Mouse (Mus musculus): ENCODE measurements around the gene Cfap97d2. TPM values are rescaled to one million over a fixed set of nuclear protein-coding genes. Genes with fewer than 3 reads are reported as not detected.
"Not testable (repeated sequence)": the region's sequence is repeated elsewhere in the genome, so short reads cannot be mapped to it uniquely, and the experiment has no call there.

Cfap97d2 gene
- total RNA-seq, 2 experiments from 2014 or later: not detected

DNA sequence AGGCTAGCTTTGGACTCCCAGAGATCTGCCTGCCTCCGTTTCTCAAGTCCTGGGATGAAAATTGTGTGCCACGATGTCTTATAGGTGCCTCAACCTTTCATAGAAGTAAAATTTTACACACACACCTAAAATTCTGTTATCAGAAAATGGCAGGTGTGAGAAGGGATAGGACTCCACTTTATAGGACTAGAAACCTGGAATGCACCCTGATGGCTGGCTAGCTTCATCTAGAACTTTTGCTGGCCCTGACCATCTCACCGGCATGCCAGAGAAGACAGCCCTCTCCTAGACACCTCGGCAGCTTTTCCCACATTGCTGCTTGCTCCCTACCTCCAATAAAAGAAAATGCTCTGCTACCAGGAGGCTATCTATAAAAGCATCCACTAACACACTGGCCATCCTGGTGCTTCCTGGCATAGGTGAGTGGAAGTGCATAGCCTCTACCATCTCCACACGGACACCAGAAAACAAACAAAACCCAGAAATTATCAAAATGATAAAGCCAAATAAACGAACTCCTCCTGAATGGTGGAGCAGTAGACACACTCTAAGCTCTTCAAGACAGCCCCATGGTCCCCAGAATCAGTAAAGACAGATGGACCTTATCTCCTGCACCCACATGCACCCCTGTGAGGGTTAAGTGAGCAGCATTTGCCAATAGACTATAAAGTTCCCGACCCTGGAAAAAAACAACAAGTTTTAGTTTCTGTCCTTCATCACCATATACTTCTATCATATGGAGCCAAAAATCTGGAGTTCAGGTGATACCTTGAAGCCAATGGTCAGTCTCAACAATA lies 35.3 kb downstream of the Cfap97d2 start:
- no peak for DNase-seq (ENCODE audit: low spot score in 2 of 2)

DNA sequence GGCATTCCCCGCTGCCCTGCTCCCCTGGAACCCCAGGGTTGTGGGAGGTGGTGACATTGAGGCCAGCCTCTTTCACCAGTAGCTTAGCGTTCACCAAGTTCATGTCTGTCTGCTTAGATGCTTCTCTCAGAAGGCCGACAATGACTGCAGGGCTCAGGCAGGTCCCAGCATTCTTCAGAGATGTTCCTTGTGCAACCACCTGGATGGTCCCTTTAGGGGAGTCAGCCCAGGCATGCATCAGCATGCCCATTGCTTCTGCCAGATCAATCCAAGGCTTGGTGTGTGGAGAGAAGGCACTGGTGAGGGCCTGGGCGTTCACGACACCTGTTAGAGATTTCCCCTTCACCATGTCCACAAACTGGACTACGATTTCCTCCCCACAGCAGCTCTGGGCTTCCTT lies 40.5 kb downstream of the Cfap97d2 start:
- DNase-seq (ENCODE audit: low spot score in 2 of 2): not testable (repeated sequence)

DNA sequence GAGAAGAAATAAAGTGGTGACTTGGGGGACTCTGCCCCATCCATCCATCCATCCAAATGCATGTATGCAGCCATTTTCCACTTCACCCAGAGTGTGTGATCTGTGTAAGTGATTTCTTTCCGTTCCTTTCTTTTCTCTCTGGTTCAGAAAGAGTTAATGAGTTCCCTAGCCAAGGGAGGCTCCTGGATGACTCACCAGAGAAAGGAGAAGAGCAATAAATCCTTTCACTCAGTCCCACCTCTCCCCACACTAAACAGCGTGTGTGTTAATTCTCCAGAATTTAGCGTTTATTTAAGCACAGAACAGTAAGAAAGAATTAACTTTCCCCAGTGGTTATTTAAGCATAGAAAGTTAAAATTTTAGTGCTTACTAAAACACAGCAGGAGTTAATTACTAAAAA lies 41.9 kb downstream of the Cfap97d2 start:
- no peak for DNase-seq (ENCODE audit: low spot score in 2 of 2)

DNA sequence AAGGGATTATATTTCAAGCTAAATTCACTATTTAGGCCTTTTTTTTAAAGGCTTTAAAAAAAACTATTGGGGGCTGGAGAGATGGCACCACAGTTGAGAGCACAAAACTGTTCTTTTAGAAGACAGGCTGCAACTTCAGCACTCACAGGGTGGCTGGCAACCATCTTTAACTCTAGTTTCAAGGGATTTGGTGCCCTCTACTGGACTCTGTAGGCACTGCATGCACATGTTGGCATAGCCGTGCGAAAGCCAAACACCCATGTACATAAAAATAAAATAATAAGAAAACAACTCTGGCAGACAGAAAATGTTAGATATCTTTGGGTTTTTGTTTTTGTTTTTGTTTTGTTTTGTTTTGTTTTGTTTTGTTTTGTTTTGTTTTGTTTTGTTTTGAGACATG lies 48.0 kb downstream of the Cfap97d2 start:
- DNase-seq (ENCODE audit: low spot score in 2 of 2): peak; percentile 60 to 82

DNA sequence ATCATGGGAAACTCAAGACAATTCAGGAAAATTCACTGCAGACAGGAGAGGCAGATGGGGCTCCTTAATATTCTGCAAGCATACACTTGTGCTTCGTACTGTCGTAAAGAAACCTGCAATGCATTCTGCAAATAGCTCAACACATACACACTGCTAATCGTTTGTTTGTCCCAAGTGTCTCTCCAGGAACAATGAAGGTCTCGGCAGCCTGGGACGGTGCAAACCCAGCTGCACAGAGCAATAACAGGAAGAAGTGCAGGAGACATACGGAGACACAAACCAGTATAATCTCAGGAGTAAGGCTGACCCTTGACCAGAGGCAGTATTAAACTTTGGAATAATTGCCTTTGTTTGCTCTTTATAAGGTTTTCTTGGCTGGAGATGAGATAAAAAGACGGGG lies 50.8 kb downstream of the Cfap97d2 start:
- DNase-seq (ENCODE audit: low spot score in 2 of 2): no peak

DNA sequence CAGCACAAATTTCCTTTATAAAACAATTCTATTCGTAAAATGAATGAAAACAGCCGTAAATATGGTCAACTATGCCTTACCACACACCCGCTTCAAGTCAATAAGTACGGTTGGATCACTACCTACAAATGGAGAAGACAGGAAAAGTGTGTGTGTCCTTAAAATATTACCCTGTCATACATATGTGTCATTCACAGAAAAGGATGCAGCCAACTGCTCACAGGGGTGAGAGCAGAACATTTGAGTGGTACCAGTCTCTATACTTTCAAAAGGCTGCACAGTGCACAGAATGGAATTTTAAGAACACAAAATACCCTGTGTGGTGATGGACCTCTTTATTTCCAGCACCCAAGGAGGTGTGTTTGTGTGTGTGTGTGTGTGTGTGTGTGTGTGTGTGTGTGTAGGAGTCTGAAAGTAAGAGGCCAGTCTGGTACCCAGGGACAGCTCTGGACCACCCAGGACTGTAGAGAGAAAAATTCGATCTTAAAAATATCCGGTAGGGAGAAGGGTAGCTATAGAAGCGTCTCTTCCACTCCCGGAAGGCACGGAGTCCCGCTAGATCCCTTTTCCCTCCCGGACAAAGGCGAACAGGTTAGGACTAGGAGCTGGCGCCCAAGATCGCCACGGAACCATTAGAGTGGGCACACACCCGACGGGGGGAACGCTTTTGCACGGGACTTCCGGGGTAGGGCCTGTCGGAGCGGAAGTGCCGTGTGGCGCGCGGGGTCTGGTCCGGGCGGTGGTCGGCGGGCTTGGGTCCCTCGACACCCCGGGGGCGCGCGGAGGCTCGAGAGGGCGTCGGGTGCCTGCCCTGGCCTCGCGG lies 51.5 kb downstream of the Cfap97d2 start, which contains the start of gene Cdc16:
TSS of gene Cdc16 (plus strand) at position 695 of the 823 bp plus-strand sequence.
- DNase-seq (ENCODE audit: low spot score in 2 of 2): peak; percentile 83 to 91

DNA sequence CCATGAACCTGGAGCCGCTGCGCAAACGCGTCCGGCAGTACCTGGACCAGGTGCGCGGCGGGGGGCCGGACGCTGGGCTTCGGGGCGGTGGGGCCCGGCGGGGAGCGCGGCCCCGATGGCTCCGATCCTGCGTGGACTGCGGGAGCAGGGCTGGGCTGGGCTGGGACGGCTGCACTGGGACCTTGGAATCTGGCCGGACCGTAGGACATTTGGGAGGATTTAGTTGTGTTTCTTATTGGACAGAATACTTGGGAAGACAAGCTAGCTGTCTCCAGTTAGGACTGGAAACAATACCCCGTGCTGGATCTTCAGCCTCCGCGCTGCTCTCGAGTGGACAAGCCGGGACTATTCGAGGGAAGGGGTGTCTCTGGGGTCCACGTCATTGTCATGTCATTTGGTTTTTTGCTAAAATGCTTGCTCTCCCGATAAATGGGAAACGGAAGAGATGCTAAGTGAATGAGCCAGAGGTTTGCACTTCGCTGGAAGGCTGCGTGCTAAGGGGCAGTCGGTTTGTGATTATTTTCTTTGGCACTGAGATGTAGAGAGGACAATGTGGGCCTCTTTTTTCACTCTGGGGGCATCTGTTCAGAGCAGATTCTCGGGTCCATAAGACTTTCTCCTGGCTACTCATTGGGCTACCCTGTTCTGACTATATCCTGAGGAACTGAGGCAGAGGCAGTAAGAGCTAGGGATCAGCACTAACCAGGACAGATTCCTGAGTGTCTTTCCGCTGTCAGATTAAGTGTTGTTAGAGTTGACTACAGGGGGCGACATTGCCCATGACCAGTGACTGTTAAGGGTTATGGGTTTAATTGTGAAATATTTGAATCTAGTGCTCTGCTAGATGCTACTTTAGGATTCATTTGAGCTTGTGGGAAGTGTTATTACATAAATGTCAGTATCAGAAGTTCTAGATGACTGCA lies 52.4 kb downstream of the Cfap97d2 start:
- DNase-seq (ENCODE audit: low spot score in 2 of 2): peak in 1 of 2 experiments; percentile 46

DNA sequence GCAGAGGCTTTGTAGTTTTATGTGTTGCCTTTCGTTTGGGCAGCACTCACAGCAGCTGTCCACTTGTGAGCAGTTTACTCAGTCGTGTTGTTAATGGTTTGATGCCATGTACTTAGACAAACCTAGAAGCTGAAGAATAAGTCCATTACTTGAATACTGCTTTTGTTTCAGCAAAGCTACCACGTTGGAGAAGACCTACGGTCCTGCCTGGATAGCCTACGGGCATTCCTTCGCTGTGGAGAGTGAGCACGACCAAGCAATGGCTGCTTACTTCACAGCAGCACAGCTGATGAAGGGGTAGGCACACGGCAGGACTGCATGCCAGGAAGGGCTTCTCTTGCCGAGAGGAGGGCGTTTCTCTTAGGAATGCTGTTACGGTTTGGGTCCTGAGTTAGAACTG lies 63.5 kb downstream of the Cfap97d2 start:
- no peak for DNase-seq (ENCODE audit: low spot score in 2 of 2)

DNA sequence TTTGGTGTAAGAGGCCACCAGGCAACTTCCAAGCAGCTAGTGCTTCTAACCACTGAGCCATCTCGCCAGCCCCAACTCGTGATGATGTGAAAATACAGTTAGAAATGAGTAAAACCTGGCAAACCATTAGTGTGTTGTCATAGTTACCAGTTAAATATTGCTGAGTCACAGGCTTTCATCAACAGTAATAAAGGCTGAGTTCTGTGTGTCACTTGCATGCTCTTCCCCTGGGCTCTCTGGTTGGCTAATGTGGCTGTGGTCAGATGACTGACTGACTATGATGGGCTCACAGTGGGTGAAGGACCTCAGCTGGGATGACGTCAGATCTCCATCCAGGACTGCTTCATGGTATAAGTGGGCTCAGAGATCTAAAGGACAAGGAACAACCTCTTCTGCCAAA lies 74.8 kb downstream of the Cfap97d2 start:
- DNase-seq (ENCODE audit: low spot score in 2 of 2): no peak

DNA sequence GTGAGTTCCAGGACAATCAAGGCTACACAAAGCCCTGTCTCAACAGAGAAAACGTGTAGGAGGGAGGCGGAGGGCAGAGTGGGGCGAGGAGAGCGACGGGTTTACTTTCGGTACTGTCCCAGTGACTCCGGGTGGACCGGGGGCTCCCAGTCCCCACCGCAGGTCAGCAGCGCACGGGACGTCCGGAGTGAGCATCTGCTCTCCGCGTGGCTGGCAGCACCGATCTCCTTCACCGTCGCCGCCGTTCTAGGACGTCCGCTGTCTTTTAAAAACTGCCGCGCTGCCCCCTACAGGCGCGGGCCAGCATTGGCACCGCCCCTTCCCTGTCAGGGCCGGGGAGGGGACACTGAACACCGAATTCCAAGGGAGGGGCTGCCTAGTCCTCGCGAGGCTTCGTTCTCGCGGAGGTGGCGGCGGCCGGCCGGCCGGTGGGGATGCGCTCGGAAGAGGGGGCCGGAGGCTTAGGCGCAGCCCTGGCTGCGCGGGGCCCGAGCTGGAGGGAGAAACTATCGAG lies 79.6 kb downstream of the Cfap97d2 start, which contains the start of gene Upf3a:
TSS of gene Upf3a (plus strand) at position 366 of the 514 bp plus-strand sequence.
- DNase-seq (ENCODE audit: low spot score in 2 of 2): peak; percentile 82 to 89

DNA sequence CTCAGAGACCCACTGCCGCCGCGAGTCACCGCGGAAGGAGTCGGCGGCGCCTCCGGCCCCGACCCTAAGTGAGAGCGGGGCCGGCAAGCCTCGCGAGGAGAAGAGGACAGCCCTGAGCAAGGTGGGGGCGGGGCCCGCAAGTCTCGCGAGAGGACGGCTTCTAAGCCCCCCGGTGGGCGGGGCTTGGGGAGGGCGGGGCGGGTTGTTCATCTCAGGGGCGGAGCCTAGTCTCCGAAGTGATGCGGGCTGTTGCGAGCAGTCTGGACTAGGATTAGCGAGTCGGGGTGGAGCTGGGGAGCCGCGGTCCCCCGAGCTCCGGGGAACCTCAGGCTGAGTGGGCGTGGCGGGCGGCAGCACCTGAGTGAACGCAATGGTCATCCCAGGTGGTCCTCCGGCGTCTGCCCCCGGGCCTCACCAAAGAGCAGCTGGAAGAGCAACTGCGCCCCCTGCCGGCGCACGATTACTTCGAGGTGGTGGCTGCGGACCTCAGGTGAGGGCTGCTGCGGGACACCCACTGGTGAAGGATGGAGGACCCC lies 80.1 kb downstream of the Cfap97d2 start:
- peak; percentile 99 for DNase-seq (ENCODE audit: low spot score in 2 of 2)

DNA sequence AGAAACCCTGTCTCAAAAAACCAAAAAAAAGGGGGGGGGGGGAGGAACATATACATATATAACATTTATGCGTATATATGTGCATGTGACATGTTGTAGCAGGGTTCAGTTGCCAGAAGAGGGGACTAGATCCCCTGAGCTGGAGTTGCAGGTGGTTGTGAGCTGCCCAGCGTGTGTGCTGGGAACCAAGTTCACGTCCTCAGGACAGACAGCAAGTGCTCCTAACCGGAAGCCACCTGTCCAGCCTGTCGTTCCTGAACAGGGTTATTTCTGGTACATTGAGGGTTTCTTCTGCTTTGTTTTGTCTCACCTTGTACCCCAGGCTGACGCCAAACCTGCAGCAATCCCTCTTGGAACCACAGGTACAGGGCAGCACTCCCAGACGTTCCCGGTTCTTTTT lies 83.9 kb downstream of the Cfap97d2 start:
- no peak for DNase-seq (ENCODE audit: low spot score in 2 of 2)

Other genes starting within 250 kb of the Cfap97d2 start
- gene Gas6, start 211.4 kb upstream of the Cfap97d2 start, total RNA-seq (2021): 100 to 1,000 TPM; 111 to 121 TPM
- under 1 TPM in 1 of 2 experiments, not detected in 1; 0.26 TPM for gene 1700029H14Rik, start 143.4 kb upstream of the Cfap97d2 start, total RNA-seq (2021)
- gene Rasa3, start 28.3 kb upstream of the Cfap97d2 start, total RNA-seq (2021): 10 to 100 TPM; 41.5 to 43.1 TPM
- 10 to 100 TPM; 63.6 to 70.9 TPM for gene Cdc16, start 51.8 kb downstream of the Cfap97d2 start, total RNA-seq (2021)
- 10 to 100 TPM; 17.9 to 21.5 TPM for gene Upf3a, start 79.7 kb downstream of the Cfap97d2 start, total RNA-seq (2021)
- not detected for gene AF366264, start 132.5 kb downstream of the Cfap97d2 start, total RNA-seq (2021)
- 10 to 100 TPM; 17.1 to 19.1 TPM for gene Champ1, start 163.8 kb downstream of the Cfap97d2 start, total RNA-seq (2021)
- 10 to 100 TPM; 13.9 to 19.1 TPM for gene Coprs, start 184.4 kb downstream of the Cfap97d2 start, total RNA-seq (2021)